Mouse (Mus musculus) cerebellum, adult (tissue): Measurements from ENCODE around the gene Tspan2.

ENCODE experiments used
- ATAC-seq: cut with Nextera tagmentation; 2 replicates; pipeline ENCODE4 v1.9.2; 2017; ENCODE audit warnings: mild to moderate bottlenecking, moderate library complexity, mixed read lengths; ENCODE audit not compliant: insufficient number of reproducible peaks, low FRiP score, low TSS enrichment

The Tspan2 gene

GRCm38 (mm10) chr3:102762388-102762787, 28.1 kb downstream of the Tspan2 start:
- no peak for ATAC-seq

DNA sequence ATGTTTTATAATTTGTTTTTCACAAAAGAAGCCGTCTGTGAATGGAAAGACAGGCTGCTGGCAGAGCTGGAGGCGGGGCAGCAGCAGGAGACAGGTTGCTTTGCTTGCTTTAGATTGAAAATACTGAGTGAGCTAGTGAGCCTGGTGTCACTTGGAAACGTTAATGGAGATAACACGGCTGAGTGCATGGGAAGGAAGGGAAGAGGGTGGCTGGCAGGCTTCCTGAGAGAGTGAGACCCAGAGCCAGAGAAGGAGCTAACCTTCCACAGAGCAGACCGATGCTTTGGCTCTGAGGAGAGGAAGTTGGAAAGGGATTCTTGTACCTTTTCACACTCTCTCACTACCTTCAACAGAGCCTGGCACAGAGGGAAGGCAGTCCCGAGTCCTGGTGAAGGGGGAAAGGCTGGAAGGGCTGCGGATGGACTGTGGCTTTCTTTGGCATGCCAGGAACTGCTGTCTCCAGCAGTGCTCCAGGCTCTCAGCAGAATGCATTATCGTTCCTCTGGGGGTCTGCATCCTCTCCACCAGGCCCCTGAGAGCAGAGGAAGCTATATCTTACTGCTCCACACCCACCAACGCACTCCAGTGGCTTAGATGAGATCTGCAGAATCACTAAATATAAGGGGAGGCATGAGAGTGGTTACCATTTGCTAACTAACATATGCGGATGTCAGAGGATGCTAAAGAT, 29.5 kb downstream of the Tspan2 start:
- peak; percentile 81 for ATAC-seq

- ATAC-seq, result no peak
Measured at GRCm38 (mm10) chr3:102764850-102765249, 30.5 kb downstream of the Tspan2 start.

GRCm38 (mm10) chr3:102773018-102773417, 38.7 kb downstream of the Tspan2 start:
- ATAC-seq, result peak; percentile 89

DNA sequence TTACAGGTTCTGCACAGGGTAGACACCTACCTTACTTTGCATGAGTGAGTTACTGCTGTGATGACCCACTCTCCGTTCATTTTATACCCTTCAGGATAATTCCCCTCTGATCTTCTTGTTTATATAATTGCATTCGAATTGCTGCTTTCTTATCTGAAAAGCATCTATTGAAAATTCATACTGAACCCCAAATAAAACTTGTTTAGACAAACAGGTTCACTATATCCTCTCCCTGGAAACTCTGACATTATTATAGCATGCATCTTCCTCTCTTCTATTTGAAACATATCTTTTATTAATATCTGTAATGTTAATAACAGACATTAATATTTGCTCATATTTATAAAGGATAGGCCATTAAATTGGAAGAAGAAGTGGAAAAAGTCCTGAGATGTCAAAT, 48.3 kb downstream of the Tspan2 start, which contains the start of gene Tshb:
Gene Tshb, minus strand, starts transcription at position 101 of the 400 bp plus-strand sequence.
- ATAC-seq, result no peak

DNA sequence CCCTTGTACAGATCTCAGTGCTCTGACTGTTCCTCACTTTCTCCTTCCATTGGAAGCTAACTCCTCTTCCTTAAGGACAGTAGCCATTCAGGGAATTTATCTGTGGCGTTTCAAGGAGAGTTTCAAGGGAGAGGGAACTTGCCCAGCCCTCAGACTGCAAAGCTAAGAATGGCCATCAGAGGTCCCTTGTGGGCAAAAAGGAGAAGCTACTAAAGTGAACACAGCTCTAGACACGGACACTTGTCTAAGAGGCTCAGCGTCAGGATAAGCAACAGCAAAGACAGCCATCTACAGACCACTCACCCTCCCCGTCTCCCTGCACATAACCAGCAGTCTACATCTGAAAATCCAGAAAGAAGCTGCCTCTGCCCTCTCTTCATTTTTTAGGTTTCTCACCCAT, 53.0 kb downstream of the Tspan2 start:
- no peak for ATAC-seq

GRCm38 (mm10) chr3:102803937-102804336, 69.6 kb downstream of the Tspan2 start:
- no peak for ATAC-seq

DNA sequence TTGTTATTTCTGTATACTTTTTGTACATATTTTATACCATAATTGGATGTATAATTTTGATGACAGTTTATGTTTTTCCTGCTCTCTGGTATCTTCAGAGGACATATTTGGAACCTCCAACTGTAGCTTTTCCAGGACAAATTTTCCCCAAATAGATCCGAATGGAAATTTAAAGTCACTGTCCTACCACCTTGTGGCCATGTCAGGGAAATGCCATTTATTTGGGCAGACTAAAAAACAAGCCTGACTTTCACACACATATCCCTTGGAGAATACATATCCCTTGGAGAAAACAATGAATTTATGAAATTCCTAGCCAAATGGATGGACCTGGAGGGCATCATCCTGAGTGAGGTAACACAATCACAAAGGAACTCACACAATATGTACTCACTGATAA, 108.1 kb downstream of the Tspan2 start:
- ATAC-seq, result no peak

- ATAC-seq, result no peak
Measured at GRCm38 (mm10) chr3:102848661-102849060, 114.3 kb downstream of the Tspan2 start.
